Mouse (Mus musculus): ENCODE data around the gene Zfp989. TPM values are rescaled to one million over a fixed set of nuclear protein-coding genes. Genes with fewer than 3 reads are reported as not detected.

Zfp989 gene
- polyA plus RNA-seq (2017; shearing (Covaris generic)), result 1 to 10 TPM in 1 of 2 experiments, under 1 TPM in 1; 0.83 to 2.7 TPM

DNA sequence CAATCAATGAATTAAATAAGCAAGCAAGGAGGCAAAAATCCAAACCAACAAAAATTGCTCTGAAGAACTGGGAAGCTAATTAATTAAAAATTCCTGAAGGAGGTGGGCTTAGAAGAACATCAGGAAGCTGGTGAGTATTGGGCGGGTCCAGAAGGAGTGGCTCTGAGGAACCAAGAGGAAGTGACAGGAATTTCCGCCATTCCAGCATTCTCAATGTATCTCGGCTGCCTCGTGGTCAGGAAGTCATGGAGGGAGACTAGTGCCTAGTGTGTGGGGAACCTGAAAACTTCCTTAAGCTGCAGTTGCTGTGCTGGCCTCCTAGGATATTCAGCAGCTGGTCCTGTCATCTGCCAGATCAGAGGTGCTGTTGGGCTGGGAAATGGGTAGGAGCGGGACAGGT lies at the start of gene Zfp989:
Zfp989 (plus strand) TSS at position 220 of the 400 bp plus-strand sequence.

DNA sequence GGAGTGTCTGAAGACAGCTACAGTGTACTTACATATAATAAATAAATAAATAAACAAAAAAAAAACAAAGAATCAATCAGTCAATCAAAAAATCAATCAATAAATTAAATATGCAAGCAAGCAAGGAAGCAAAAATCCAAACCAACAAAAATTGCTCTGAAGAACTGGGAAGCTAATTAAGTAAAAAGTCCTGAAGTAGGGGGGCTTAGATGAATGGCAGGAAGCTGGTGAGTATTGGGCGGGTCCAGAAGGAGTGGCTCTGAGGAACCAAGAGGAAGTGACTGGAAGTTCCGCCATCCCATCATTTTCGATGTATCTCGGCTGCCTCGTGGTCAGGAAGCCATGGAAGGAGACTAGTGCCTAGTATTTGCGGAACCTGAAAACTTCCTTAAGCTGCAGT lies 49.8 kb downstream of the Zfp989 start, which contains the start of gene Rex2:
Rex2 (plus strand) TSS at position 301 of the 400 bp plus-strand sequence.

Other genes with a start within 250 kb of the Zfp989 start
- gene Gm21411, start 62.4 kb upstream of the Zfp989 start, polyA plus RNA-seq (2017; shearing (Covaris generic)), result under 1 TPM; 0.25 to 0.88 TPM
- not detected for gene Rex2, start 49.9 kb downstream of the Zfp989 start, polyA plus RNA-seq (2017; shearing (Covaris generic))
- gene Zfp991, start 160.1 kb downstream of the Zfp989 start, polyA plus RNA-seq (2017; shearing (Covaris generic)), result 1 to 10 TPM; 8.2 to 8.6 TPM

Data from activated CD4-positive, CD25-positive, alpha-beta regulatory T cell (primary cell).